ENCODE assay signal across 28 mouse cellular contexts in the genomic region with DNA sequence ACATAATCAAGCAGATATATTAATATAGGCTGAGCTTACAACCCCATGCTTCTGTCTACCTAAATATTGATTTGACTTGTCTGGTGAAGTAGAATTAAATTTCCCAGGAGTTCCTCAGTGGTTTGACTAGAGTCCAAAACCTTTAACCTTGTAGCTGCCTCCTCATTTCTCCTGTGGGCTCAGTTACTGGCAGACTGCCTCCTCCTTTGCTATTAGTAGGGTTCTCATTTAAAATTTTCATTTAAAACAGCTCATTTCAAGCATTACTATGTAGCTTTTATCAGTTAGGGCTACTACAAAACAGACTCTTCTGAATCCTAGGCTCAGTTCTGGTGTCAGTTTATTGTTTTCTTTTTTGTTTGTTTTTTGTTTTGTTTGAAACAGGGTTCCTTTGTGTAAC. TPM values are rescaled to one million over a fixed set of nuclear protein-coding genes. Genes with fewer than 3 reads are reported as not detected.
DNase-seq lines count a peak whose midpoint lies in the region; ATAC-seq lines count a peak whose summit lies in the region.
"Had no signal": no experiment of that assay in that cellular context is flagged by ENCODE, and none has a peak within 500 bp of the region (broad histone marks: within the 10 kb centered on the region; RNA-seq: fewer than 3 reads in every experiment).

No protein-coding gene starts in this region.

- DNase-seq in hindbrain, embryonic 10.5 days (ENCODE audit: low spot score) = no peak
- peak; percentile 76 for DNase-seq in adipocyte (ENCODE audit: low spot score)
- no peak for DNase-seq in thymus, postnatal 25 days
- DNase-seq: adrenal gland, postnatal 25 days; B cell, adult 2 months; cerebellum, adult 11 months; cerebellum, adult 9-11 months; gastrocnemius, adult 2 months; heart, postnatal 4 days; kidney, adult 9 months; kidney, postnatal 14 days; lung, adult 18-20 months; lung, postnatal 10 days; right cerebral cortex, postnatal 14 days had no signal

- H3K4me3 ChIP-seq in forebrain, embryonic 15.5 days = no peak overlapping the region
- no peak overlapping the region for H3K4me3 ChIP-seq in forebrain, embryonic 13.5 days
- no peak overlapping the region for H3K4me3 ChIP-seq in hindbrain, embryonic 15.5 days
- H3K4me3 ChIP-seq in hindbrain, embryonic 10.5 days = no peak overlapping the region
- no peak overlapping the region for H3K4me3 ChIP-seq in neural tube, embryonic 15.5 days (replicated peaks)
- H3K4me3 ChIP-seq: embryonic facial prominence, embryonic 12.5 days; erythroblast, embryonic 14.5 days; gastrocnemius, adult 2 months; heart, embryonic 15.5 days; intestine, embryonic 15.5 days; limb, embryonic 12.5 days; liver, embryonic 12.5 days; midbrain, embryonic 10.5 days had no signal

- peaks cover 30% of the 10 kb centered on the region for H3K27me3 ChIP-seq in forebrain, embryonic 15.5 days
- peaks cover 36% of the 10 kb centered on the region for H3K27me3 ChIP-seq in forebrain, embryonic 13.5 days
- no peaks in the 10 kb centered on the region for H3K27me3 ChIP-seq in hindbrain, embryonic 15.5 days
- no peaks in the 10 kb centered on the region for H3K27me3 ChIP-seq in hindbrain, embryonic 10.5 days (ENCODE audit: insufficient read depth, poor library complexity, severe bottlenecking)
- H3K27me3 ChIP-seq in neural tube, embryonic 15.5 days (replicated peaks) = peaks cover 3% of the 10 kb centered on the region; the same call in 1 of the 2 replicates
- H3K27me3 ChIP-seq: CH12.LX; embryonic facial prominence, embryonic 12.5 days; heart, embryonic 15.5 days; intestine, embryonic 15.5 days; limb, embryonic 12.5 days; liver, embryonic 12.5 days had no signal

- no peak overlapping the region for H3K4me2 ChIP-seq in forebrain, embryonic 15.5 days (replicated peaks)
- no peak overlapping the region for H3K4me2 ChIP-seq in forebrain, embryonic 13.5 days
- H3K4me2 ChIP-seq in hindbrain, embryonic 15.5 days = peak overlapping the region; percentile 29; the same call in 1 of the 2 replicates
- no peak overlapping the region for H3K4me2 ChIP-seq in neural tube, embryonic 15.5 days
- H3K4me2 ChIP-seq: embryonic facial prominence, embryonic 12.5 days; heart, embryonic 15.5 days; intestine, embryonic 15.5 days; limb, embryonic 12.5 days; liver, embryonic 12.5 days had no signal

- no peak overlapping the region for H3K9ac ChIP-seq in forebrain, embryonic 15.5 days (replicated peaks)
- H3K9ac ChIP-seq in forebrain, embryonic 13.5 days = no peak overlapping the region
- no peak overlapping the region for H3K9ac ChIP-seq in hindbrain, embryonic 15.5 days
- no peak overlapping the region for H3K9ac ChIP-seq in neural tube, embryonic 15.5 days (replicated peaks)
- H3K9ac ChIP-seq: embryonic facial prominence, embryonic 12.5 days; heart, embryonic 15.5 days; intestine, embryonic 15.5 days; limb, embryonic 12.5 days; liver, embryonic 12.5 days had no signal

- H3K27ac ChIP-seq in forebrain, embryonic 15.5 days (replicated peaks) = peak overlapping the region; percentile 71
- H3K27ac ChIP-seq in forebrain, embryonic 13.5 days = no peak overlapping the region
- peak overlapping the region; percentile 66 for H3K27ac ChIP-seq in hindbrain, embryonic 15.5 days (replicated peaks)
- no peak overlapping the region for H3K27ac ChIP-seq in hindbrain, embryonic 10.5 days
- peak overlapping the region; percentile 66; the same call in 1 of the 2 replicates for H3K27ac ChIP-seq in neural tube, embryonic 15.5 days (replicated peaks)
- H3K27ac ChIP-seq: embryonic facial prominence, embryonic 12.5 days; gastrocnemius, adult 2 months; heart, embryonic 15.5 days; intestine, embryonic 15.5 days; limb, embryonic 12.5 days; liver, embryonic 12.5 days; midbrain, embryonic 10.5 days had no signal

- no peaks in the 10 kb centered on the region for H3K9me3 ChIP-seq in forebrain, embryonic 15.5 days
- H3K9me3 ChIP-seq in forebrain, embryonic 13.5 days (replicated peaks) = no peaks in the 10 kb centered on the region
- H3K9me3 ChIP-seq in hindbrain, embryonic 15.5 days = no peaks in the 10 kb centered on the region
- H3K9me3 ChIP-seq in hindbrain, embryonic 10.5 days = no peaks in the 10 kb centered on the region
- H3K9me3 ChIP-seq in neural tube, embryonic 15.5 days (replicated peaks) = no peaks in the 10 kb centered on the region
- H3K9me3 ChIP-seq: embryonic facial prominence, embryonic 12.5 days; G1E; heart, embryonic 15.5 days; intestine, embryonic 15.5 days; limb, embryonic 12.5 days; liver, embryonic 12.5 days; midbrain, embryonic 10.5 days had no signal

- H3K4me1 ChIP-seq in forebrain, embryonic 15.5 days = peaks cover 9% of the 10 kb centered on the region
- no peaks in the 10 kb centered on the region for H3K4me1 ChIP-seq in forebrain, embryonic 13.5 days
- H3K4me1 ChIP-seq in hindbrain, embryonic 15.5 days (replicated peaks) = peaks cover 10% of the 10 kb centered on the region
- no peaks in the 10 kb centered on the region for H3K4me1 ChIP-seq in hindbrain, embryonic 10.5 days (replicated peaks)
- H3K4me1 ChIP-seq in neural tube, embryonic 15.5 days = peaks cover 13% of the 10 kb centered on the region
- H3K4me1 ChIP-seq: embryonic facial prominence, embryonic 12.5 days; heart, embryonic 15.5 days; intestine, embryonic 15.5 days; limb, embryonic 12.5 days; liver, embryonic 12.5 days; midbrain, embryonic 10.5 days had no signal

- no peak for ATAC-seq in forebrain, embryonic 15.5 days (replicated peaks)
- ATAC-seq in forebrain, embryonic 13.5 days = no peak
- ATAC-seq in hindbrain, embryonic 15.5 days (ENCODE audit: low FRiP score, low read depth) = no peak
- ATAC-seq in neural tube, embryonic 15.5 days (ENCODE audit: low FRiP score) = 0 out of 2 replicates have a peak, but pooled peaks have one; percentile 11
- ATAC-seq: intestine, embryonic 15.5 days; liver, embryonic 12.5 days; midbrain, embryonic 16.5 days had no signal

- no peaks in the 10 kb centered on the region for H3K36me3 ChIP-seq in forebrain, embryonic 15.5 days
- no peaks in the 10 kb centered on the region for H3K36me3 ChIP-seq in forebrain, embryonic 13.5 days (ENCODE audit: poor library complexity, severe bottlenecking)
- H3K36me3 ChIP-seq in hindbrain, embryonic 15.5 days = peaks cover 1% of the 10 kb centered on the region; the same call in 1 of the 2 replicates
- peaks cover 23% of the 10 kb centered on the region; the same call in 1 of the 2 replicates for H3K36me3 ChIP-seq in hindbrain, embryonic 10.5 days
- 0 out of 2 replicates have a peak, but pooled peaks cover 2% of the 10 kb centered on the region for H3K36me3 ChIP-seq in neural tube, embryonic 15.5 days
- H3K36me3 ChIP-seq: intestine, embryonic 15.5 days had no signal

RNA-seq across cellular contexts. Expression of a gene that starts 45.1 kb away (rescaled TPM):
- polyA plus RNA-seq in forebrain, embryonic 15.5 days (2015; fragmentation: Nextera tagmentation; extraction: Ambion mirVana) = 138 and 148 TPM in 2 replicates
- polyA plus RNA-seq in forebrain, embryonic 13.5 days (2015; fragmentation: Nextera tagmentation; extraction: Ambion mirVana) = 113 TPM in 2 replicates
- polyA plus RNA-seq in hindbrain, embryonic 15.5 days (2015; fragmentation: Nextera tagmentation; extraction: Ambion mirVana) = 143 and 147 TPM in 2 replicates
- polyA plus RNA-seq in hindbrain, embryonic 10.5 days (2016; fragmentation: Nextera tagmentation; extraction: Ambion mirVana) = 73.0 and 85.7 TPM in 2 replicates
- 135 and 155 TPM in 2 replicates for polyA plus RNA-seq in neural tube, embryonic 15.5 days (2015; fragmentation: Nextera tagmentation; extraction: Ambion mirVana)

RNA-seq across cellular contexts. Expression of a gene that starts 50.4 kb away (rescaled TPM):
- 3.7 and 4.3 TPM in 2 replicates for polyA plus RNA-seq in forebrain, embryonic 15.5 days (2015; fragmentation: Nextera tagmentation; extraction: Ambion mirVana)
- polyA plus RNA-seq in forebrain, embryonic 13.5 days (2015; fragmentation: Nextera tagmentation; extraction: Ambion mirVana) = 3.6 and 4.1 TPM in 2 replicates
- polyA plus RNA-seq in hindbrain, embryonic 15.5 days (2015; fragmentation: Nextera tagmentation; extraction: Ambion mirVana) = 6.5 and 6.7 TPM in 2 replicates
- polyA plus RNA-seq in hindbrain, embryonic 10.5 days (2016; fragmentation: Nextera tagmentation; extraction: Ambion mirVana) = 9.2 and 9.7 TPM in 2 replicates
- polyA plus RNA-seq in neural tube, embryonic 15.5 days (2015; fragmentation: Nextera tagmentation; extraction: Ambion mirVana) = 6.6 and 8.7 TPM in 2 replicates

Comparison
In these comparisons a context has a peak if more than half of its experiments do, and no peak if none do; other contexts are left out.
1. H3K27ac ChIP-seq: peak in forebrain, embryonic 15.5 days (single experiment), hindbrain, embryonic 15.5 days (single experiment) and neural tube, embryonic 15.5 days (single experiment); none in forebrain, embryonic 13.5 days (single experiment) and hindbrain, embryonic 10.5 days (single experiment).